Mouse (Mus musculus): ENCODE data around the gene Pcp4l1.
"Not testable (repeated sequence)": the region's sequence is repeated elsewhere in the genome, so short reads cannot be mapped to it uniquely, and the experiment has no call there.

Gene Pcp4l1

DNA sequence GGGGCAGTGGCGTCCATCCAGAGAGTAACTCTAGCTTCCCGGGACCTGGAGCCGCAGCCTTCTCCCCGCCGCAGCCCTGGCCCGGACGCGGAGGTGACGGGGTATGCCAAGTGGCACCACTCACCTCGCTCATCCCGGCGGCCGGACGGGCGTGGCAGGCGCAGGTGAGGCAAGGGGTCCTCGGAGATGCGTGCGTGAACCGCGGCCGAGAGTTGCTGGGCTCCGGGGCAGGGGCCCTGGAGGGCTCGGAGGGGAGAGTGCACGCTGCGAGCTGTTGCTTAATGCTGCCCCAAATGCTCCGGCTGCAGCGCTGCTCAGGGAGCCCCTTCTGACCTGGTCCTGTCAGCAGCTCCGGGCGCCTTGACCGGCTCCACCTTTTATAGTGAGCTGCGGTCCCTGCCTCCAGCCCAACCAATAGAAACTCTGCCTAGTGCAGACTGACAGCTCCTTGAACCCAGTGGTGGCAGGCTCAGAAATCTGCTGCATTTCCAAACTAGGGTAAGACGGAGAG, at the start of gene Pcp4l1:
Pcp4l1 (minus strand) TSS at position 382 of the 511 bp plus-strand sequence.
- no peak for DNase-seq (ENCODE audit: low read depth, low spot score)

DNA sequence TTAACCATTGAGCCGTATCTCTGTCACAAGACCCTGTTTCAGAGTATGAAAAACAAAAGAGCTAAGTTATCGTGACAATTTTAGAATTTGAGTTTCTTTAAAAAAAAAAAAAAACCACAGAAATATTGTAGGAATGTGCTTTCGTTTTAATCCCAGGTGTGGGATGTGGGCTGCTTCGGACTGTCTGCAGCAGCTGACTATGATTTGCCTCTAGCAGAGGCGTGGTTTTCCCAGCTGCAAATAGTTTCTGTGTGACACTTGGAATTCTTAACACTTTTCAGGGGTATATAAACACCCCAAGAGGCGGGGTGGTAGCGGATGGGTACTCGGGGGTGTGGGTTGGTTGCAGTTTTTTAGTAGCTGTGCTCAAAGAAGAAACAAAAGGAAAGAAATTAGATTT, 49.3 kb upstream of the Pcp4l1 start:
- no peak for DNase-seq (ENCODE audit: low read depth, low spot score)

DNA sequence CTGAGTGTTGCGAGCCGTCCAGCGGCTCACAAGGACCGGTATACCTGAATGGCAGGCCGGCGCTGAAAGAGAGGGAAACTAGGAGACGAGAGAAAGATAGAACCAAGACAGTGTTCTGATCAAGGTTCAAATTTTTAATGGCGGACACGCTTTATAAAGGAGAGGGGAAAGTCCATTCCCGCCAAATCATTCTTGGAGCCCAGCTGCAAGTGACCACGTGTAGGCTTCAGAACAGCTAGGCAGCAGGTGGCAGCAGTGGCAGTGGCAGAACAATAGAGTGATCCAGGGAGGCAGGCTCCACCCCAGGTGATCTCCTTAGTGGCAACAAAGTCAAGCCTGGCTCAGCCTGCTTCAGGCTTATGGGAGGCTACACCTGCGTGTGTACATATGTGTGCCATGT, 45.9 kb upstream of the Pcp4l1 start:
- not testable (repeated sequence) for DNase-seq (ENCODE audit: low read depth, low spot score)

DNA sequence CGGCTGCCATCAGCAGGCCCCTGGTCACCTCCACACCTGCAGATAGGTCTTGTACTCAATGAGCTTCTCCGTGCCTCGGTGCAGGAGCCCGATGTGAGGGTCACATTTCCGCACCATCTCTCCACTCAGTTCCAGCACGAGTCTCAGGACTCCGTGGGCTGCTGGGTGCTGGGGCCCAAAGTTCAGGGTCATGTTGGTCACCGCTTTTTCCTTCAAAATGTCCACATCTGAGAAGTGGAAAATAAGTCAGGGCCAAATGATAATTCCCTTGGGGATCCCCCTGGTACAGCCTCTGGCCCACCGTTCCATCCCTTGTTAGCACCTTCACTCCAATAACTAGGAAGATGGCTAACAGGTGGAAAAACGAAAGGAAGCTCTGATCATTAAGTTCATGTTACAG, 44.8 kb upstream of the Pcp4l1 start:
- DNase-seq (ENCODE audit: low read depth, low spot score): no peak

DNA sequence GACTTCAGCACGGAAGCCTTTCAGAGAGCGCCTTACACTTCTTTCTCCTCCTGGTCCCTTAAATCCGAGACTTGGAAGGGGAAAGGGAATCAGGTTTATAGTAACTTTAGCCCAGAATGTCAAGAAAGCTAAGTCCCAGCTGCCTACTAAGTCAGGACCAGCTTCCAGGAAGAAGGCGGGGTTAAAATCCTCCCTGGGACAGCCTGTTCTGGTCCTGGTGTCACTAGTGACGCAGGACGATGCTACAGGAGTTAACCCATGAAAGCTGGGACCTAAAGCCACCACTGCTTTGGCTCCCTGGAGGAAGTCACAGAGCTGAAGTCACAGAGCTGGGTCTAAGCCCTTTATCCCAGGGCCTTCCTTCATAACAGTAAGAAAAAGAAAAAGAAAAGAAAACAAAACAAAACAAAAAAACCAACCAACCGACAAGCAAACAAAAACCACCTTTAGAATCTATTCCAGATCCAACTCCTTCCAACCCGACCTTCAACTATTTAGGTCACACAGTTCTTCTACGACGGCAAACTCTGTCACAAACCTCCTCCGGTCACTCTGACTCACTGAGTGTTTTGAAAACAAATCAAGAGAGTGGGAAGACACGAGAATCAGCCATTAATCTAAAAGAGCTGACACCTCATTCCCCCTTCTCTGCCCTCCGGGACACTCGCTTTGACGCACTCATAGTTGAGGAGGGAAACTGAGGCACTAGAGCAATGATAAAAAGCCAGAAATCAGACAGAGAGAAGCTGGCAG, 44.1 kb upstream of the Pcp4l1 start:
- DNase-seq (ENCODE audit: low read depth, low spot score): no peak

DNA sequence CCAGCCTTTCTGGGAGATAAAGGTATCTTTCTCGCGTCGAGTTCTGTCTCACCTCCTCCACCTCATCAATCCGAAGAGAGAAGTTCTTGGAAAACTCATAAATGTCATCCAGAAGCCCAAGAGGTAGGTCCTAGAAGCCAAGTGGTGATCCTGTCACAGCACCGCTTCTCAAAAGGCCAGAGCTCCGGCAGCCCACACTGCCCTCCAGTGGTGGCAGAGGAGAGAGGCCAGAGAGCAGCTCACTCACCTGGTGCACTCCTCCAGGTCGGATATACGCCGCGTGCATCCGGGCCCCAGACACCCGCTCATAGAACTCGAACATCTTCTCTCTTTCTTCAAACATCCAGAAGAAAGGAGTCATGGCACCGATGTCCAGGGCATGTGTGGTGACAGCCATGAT, 42.4 kb upstream of the Pcp4l1 start:
- DNase-seq (ENCODE audit: low read depth, low spot score): no peak

DNA sequence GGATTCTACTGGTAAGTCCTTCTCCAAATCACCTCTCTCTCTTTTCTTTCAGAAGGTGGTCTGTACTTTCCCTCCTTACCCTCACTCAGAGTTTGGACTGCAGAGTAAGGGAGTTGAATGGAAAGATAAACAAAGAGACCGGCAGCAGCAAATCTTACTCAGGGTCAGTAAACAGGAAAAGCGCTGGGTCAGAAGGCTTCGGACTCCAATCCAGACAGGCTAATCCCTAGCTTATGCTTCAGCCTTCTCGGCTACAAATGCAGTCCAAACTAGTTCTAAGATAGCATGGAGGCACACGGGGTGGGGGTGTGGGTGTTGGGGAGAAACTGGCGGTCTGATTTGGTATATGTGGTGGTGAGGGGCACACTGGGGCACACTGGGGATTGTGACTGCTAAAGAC, 41.4 kb upstream of the Pcp4l1 start:
- DNase-seq (ENCODE audit: low read depth, low spot score): no peak

DNA sequence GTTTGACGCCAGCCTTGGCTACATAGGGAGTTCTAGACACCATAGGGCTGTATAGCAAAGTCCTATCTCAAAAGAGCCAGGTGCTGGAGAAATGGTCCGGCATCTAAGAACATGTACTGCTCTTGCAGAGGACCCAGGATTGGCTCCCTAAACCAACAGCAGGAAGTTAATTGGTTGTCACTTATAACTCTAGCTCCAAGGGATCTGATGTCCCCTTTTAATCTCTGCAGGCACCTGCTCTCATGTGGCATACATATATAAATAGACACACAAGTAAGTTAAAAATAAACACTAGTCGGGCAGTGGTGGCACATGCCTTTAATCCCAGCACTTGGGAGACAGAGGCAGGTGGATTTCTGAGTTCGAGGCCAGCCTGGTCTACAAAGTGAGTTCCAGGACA, 39.7 kb upstream of the Pcp4l1 start:
- DNase-seq (ENCODE audit: low read depth, low spot score): no peak

DNA sequence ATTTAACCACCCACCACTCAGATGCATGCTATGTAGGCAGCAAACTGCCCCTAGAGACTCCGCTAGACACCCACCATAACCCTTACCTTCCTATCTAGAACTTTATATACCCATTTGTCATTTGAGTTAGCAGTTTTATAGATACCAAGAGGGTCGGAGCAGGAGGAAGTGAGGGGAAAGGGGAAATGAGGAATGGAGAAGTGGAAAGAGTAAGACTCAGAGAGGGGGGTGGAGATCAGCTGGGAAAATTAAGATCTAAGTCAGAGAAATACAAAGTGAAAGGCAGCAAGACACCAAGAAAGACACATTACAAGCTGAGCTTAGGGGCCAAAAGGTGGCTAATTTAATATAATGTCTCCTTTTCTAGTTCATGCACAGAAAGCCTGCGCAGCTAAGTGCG, 38.5 kb upstream of the Pcp4l1 start:
- no peak for DNase-seq (ENCODE audit: low read depth, low spot score)

DNA sequence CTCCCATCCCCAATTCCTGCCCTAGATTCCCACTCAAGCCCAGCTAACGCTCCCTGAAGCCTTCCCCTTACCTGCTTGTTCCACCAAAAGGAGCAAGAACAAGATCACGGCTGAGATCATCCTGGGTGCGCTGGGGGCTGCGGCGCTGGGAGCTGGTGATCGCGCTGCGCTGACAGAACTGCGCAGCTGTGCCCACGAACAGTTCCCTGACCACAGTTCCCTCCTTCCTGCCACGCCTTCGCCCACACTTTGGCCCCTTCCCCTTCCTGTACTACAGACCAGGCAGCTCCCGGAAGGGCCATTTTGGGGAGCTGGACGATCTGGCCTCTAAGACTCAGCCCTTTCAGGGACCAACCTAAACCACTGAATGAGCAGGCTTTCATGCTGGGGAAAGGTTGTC, 38.1 kb upstream of the Pcp4l1 start, which contains the start of gene Fcer1g:
Fcer1g (minus strand) TSS at position 240 of the 400 bp plus-strand sequence.
- no peak for DNase-seq (ENCODE audit: low read depth, low spot score)

DNA sequence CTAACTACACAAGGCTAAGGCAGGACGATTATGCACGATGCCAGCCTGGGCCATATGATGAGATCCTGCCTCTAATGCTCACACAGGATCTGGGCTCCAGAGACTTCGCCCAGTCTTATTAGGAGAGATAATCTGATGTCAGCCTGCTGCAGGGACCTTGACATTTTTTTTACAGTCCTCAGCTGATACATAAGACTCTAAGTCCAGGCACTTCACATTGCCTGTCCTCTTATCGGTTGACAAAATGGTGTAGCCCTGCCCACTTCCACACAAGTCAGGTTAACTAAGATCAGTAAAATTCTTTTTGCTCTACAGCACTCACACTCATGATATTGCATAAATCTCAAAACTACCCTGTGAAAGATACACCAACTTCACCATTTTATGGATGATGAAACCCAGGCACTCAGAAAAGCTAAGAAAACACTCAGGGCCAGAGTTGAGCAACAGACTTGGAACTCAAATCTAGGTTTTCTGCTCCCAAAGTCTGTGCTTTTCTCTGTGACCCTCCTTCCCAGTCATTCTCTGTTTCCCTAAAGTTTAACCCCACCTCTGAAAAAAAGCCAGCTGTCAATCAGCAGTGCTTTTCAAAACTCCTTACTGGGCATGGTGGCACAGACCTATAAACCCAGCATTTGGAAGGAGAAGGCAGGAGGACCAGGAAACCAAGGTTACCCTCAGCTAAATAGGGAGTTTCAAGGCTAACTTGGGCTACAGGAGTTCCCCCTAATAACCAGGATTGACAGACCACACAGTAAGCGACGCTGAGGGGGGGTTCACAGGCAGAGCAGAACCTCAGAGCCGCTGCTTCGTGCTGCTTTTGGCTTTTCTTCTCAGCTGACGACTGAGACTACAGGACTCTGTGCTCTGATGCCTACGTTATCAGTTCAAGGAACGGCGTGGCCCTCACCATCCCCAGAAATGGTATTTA, 37.0 kb upstream of the Pcp4l1 start:
- DNase-seq (ENCODE audit: low read depth, low spot score): no peak

DNA sequence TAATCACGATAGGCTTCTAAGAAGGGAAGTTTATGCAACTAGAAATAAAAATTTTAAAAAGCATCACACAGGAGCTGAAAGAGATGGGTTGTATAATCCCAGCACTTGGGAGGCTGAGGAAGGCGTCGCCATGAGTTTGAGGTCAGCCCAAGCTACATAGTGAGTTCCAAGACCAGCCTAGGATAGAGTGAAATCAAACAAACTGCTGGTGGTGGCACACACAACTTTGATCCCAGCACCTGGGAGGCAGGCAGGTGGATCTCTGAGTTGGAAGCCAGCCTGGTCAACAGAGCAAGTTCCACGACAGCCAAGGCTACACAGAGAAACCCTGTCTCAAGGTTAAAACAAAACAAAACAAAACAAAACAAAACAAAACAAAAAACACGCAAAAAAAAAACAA, 36.3 kb upstream of the Pcp4l1 start:
- no peak for DNase-seq (ENCODE audit: low read depth, low spot score)

DNA sequence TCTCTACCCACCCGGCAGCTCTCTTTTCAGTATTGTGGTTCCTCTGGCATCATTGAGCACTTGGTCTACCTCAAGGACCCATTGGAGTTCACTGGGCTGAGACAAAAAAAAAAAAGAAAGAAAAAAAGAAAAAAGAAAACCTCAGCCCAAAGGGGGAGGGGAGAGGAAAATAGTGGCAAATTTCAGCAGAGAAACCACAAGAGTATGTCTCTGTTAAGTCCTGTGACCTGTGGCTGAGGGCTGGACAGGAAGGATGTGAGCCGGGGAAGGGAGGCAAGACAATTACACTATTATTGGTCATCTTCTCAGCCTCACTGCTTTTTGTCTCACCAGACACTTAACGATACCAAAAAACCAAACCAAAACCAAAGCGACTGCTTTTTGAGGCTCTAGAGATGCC, 35.8 kb upstream of the Pcp4l1 start:
- DNase-seq (ENCODE audit: low read depth, low spot score): no peak

DNA sequence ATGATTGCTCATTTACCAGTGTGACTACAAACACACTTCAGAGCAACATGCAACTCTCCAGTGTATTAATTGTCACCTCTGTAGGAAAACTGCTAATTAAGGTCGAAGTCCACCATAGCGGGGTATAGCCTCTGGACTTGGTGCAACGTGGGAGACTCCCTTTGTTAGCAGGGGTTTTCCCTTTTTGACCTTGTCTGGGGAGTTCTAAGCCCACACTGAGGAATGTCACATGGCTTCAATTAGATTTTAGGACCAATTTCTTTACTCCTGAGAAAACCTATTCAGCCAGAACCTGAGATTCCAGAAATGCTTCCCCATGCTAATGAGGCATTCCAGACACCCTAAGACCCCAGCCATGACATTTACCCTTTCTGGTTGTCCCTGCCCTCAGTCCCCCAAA, 34.1 kb upstream of the Pcp4l1 start:
- DNase-seq (ENCODE audit: low read depth, low spot score): no peak

DNA sequence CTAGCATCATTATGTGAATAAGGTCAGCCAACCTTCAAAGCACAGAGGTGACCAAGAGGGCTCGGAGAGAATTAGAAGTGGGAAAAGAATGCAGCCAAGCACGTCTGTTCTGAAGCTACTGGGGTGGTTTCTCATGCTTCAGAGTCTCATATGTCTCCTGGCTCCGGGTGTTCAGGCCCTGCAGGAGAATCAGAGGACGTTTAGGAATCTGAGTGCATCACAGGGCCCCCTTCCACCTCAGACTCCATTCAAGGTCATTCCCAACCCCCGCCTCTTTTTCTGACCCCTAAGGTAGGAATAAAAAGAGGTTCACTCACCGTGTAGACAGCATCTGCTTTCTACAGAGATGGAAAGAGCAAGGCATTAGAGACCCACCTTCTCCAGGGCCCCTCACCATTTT, 33.7 kb upstream of the Pcp4l1 start:
- no peak for DNase-seq (ENCODE audit: low read depth, low spot score)

DNA sequence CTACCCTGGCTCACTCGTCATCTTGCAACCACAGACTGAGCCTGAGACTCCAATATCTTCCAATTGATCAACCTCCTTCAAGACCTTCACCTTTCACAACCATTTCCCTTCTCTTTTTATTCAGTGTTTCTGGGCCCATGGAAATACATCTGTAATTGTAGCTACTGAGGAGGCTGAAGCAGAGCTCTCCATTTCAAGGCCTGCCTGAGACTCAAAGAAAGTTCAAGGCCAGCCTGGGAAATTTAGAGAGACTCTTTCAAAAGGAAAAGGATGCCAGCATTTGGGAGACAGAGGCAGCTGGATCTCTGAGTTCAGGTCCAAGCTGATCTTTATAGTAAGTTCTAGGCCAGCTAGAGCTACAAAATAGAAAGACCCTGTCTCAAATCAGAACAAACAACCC, 31.8 kb upstream of the Pcp4l1 start:
- no peak for DNase-seq (ENCODE audit: low read depth, low spot score)

DNA sequence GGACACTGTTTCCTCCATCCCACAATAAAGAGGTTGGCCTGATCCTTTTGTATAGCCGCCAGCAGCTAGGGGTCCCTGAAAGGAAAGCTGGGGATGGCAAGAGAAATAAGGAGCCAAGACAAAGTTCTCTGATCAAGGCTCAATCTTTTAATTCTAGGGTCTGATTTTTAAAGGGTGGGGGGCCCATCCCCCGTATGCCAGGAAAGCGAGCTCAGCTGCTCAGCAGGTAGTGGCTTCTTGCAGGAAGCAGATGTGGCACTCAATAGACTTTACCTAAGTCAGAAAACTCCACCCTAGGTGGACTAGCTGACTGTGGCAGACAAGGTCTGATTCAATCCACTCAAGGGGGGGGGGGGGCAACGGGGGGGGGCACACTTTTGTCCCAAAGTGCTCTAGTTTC, 30.7 kb upstream of the Pcp4l1 start:
- DNase-seq (ENCODE audit: low read depth, low spot score): no peak

DNA sequence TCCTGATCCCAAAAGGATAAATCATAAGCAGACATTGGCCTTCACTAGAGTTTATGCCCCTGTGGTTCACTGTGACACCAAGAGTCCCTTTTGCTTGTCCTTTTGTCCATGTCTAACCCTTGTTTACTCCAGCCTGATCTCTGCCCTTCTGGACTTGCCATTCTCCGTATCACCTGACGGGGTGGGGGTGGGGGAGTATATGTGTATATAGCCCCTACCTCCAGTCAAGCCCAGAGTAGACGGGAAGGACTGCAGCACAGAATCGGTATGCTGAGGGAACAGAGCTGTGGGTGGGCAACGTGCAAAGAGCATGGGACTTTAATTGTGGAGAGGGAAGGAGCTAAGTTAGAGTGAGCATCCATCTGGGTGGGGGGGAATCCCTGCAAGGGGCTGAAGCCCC, 28.8 kb upstream of the Pcp4l1 start, which contains the start of gene Apoa2:
Apoa2 (plus strand) TSS at position 198 of the 400 bp plus-strand sequence.
- DNase-seq (ENCODE audit: low read depth, low spot score): no peak

DNA sequence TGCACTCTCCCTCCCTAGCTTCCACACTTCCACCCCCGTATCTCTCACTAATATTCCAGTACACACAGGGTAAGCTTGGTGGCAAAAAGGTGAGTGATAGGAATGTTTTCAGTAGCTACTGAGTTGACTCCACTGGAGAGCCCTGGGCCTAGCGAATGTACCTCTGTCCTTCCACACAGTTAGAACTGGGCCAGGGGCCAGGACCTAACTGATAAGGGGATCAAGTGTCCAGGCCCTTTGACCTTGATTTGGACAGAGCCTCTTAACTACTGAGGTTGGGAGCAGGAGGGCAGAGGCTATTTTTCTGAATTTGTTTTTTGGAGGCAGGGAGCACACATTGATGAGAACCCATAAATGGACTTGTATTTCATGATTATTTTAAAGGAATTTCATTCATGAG, 27.7 kb upstream of the Pcp4l1 start:
- no peak for DNase-seq (ENCODE audit: low read depth, low spot score)

DNA sequence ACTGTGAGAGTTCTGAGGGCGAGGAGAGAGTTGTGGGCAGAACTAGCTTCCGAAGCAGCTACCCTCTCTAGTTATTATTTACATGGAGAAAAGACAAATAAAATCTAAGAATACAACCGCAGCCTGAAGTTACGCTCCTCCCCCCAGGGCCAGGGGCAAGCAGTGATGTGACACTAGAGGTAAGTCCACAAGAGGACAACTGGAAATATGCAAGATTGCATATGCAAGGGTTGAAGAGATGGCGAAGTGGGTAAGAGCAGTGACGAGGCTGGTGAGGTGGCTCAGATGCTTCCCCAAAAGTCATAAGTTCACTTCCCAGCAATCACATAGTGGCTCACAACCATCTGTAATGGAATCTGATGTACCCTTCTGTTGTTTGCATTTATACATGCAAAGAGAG, 27.1 kb upstream of the Pcp4l1 start:
- DNase-seq (ENCODE audit: low read depth, low spot score): no peak

DNA sequence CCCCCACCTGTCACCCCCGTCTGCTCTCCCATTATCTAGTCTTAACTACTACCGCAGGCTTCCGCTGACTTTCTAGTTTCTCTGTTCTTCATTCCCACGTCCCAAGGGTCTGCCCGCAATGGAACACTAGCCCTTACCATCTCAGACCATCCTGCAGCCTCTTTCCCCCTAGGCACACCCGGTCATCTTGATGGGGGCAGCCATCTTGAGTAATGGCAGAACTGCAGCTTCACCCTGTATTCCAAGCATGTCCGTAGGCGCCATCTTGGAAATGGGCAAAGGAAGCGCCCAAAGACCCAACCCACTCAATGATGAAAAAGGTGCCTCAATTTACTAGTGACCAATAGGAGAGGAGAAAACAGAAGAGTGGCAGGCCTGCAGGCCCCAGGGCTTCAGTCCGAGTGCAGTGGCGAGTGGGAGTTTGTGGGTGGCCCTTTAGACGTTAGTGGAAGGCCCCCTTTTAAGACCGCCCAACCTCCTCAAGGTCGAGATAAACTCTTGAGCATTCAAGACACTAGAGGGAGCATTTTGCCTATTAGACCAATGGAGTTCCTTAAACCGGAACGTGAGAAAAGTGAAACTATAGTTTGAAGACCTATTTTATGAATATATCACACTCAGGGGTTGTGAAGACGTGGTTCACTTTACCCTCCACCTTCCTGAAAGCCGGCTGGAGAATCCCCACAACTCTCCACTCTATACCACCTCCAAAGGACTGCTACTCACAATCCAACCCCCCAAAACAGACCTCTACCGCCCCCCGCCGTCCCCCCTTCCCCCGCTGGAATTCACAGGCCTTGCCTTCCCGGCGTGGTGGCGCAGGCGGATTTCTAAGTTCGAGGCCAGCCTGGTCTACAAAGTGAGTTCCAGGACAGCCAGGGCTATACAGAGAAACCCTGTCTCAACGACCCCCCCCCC, 26.4 kb upstream of the Pcp4l1 start, which contains the start of gene Tomm40l:
Tomm40l (minus strand) TSS at position 277 of the 918 bp plus-strand sequence.
- peak; percentile 100 for DNase-seq (ENCODE audit: low read depth, low spot score)

All from telencephalon, adult 2 months (tissue).